Mouse (Mus musculus): ENCODE results near the gene Ttc28.
"Not testable (repeated sequence)": the region's sequence is repeated elsewhere in the genome, so short reads cannot be mapped to it uniquely, and the experiment has no call there.

The Ttc28 gene

DNA sequence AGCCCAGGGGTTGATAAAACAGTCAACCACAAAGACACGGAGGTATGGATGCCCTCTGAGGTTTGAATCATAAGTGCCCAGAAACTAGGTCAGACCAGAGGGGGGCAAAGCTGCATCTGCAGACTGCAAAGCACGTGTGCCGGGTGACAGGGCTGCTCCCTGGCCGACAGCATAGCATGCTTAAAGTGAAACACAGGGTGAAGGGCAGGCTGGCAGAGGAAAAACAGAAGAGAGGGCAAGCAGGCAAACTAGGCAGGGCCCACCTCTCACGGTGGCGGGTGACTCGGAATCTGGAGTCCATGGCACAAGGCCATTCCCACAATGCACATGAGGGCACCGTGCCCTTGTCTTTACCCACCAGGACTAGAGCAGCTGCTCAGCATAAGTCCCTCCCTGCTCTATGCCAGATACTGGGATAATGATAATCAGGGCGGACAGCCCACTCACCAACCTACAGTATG, 357.6 kb downstream of the Ttc28 start:
- no peak for DNase-seq (ENCODE audit: low spot score in 2 of 2)

- DNase-seq (ENCODE audit: low spot score in 2 of 2) = peak in 1 of 2 experiments; percentile 27
Measured at GRCm38 (mm10) chr5:111239223-111239622, 359.6 kb downstream of the Ttc28 start.

GRCm38 (mm10) chr5:111243447-111244040, 363.9 kb downstream of the Ttc28 start:
- DNase-seq (ENCODE audit: low spot score in 2 of 2) = no peak

DNA sequence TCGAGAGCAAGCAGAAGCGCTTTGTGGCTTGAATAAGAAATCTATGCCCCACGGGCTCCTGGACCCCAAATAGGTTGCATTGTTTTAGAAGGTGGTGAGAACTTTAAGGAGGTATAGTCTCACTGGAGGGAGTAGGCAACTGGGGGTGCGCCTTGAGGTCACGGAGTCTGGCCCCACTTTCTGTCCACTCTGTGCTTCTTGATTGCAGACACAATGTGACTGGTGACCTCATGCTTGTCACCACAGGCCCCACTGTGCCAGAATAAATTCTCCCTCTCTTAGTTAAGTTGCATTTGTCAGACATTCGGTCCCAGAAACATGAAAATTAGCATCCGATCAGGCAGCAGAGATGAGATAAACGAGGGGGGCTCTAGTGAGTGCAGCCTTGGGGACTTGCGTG, 364.5 kb downstream of the Ttc28 start:
- no peak for DNase-seq (ENCODE audit: low spot score in 2 of 2)

DNA sequence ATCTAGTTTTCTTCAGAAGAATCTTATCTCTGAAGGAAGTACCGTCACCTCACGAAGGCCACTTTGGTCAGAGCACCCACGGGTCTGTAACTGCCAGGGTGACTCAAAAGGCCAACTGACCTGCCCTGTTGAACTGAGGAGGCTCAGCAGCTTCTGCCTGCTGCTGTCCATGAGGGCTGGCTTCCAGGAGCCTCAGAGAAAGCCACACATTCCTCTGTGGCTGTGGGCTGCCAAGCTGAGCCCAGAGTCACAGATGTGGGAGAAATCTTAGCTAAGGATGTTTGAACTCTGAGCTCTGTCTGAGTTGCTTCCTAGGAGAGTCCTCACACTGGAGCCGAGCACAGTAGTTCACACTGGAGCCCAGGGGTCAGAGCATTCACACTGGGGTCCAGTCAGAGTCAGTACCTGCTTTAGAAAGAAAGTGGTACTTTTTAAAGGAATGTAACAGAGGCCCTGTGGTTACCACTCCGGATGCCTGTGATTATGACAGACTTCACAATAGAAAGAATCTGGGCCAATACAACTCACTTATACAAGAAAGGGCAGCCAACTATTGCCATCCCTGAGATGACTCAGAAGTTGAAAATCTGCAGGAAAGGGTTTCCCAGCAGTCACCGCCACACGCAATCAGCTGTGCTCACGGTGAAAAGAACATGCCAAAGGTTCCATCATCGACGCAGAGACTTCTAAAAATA, 368.1 kb downstream of the Ttc28 start:
- DNase-seq (ENCODE audit: low spot score in 2 of 2) = no peak

GRCm38 (mm10) chr5:111252147-111252546, 372.5 kb downstream of the Ttc28 start:
- DNase-seq (ENCODE audit: low spot score in 2 of 2) = no peak

DNA sequence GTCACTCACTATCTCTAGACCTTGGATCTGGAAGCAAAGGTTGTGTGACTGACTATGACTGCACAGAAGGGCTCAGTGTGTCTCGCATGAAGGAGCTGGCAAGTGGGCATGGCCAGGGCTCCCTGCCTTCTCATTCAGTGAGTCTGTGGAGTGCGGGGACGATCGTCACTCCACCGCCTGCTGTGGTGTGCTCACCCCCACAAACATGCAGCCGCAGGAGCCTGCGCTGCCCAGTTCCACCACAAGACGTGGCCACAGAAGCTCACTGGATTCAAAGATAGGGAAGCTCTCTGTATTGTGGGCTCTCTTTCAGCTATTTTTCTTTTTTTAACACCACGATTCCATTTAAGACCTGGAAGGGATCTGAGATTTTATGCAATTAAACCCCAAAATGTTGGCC, 374.8 kb downstream of the Ttc28 start:
- no peak for DNase-seq (ENCODE audit: low spot score in 2 of 2)

GRCm38 (mm10) chr5:111254781-111255180, 375.2 kb downstream of the Ttc28 start:
- no peak for DNase-seq (ENCODE audit: low spot score in 2 of 2)

DNA sequence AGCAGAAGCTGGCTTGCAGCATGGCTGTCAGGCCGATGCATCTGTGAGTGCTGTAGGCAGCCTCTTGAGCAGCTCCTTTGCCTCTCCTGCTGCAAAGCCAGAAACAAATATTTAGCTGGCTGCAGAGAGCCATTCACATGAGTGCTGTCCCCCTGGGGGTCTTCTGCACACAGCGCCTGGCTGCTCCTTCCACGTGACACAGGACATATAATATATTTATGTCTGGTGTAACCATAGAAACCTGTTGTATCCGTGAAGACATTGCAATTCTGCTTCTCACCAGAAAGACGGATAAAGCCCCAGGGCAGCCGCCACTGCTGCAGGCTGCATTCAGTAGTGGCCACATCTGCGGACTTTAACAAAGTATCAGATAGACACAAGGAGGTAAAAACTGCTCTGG, 376.6 kb downstream of the Ttc28 start:
- DNase-seq (ENCODE audit: low spot score in 2 of 2) = no peak

- DNase-seq (ENCODE audit: low spot score in 2 of 2) = peak in 1 of 2 experiments; percentile 21
Measured at GRCm38 (mm10) chr5:111257127-111257526, 377.5 kb downstream of the Ttc28 start.

GRCm38 (mm10) chr5:111261162-111261561, 381.6 kb downstream of the Ttc28 start:
- DNase-seq (ENCODE audit: low spot score in 2 of 2) = not testable (repeated sequence)

DNA sequence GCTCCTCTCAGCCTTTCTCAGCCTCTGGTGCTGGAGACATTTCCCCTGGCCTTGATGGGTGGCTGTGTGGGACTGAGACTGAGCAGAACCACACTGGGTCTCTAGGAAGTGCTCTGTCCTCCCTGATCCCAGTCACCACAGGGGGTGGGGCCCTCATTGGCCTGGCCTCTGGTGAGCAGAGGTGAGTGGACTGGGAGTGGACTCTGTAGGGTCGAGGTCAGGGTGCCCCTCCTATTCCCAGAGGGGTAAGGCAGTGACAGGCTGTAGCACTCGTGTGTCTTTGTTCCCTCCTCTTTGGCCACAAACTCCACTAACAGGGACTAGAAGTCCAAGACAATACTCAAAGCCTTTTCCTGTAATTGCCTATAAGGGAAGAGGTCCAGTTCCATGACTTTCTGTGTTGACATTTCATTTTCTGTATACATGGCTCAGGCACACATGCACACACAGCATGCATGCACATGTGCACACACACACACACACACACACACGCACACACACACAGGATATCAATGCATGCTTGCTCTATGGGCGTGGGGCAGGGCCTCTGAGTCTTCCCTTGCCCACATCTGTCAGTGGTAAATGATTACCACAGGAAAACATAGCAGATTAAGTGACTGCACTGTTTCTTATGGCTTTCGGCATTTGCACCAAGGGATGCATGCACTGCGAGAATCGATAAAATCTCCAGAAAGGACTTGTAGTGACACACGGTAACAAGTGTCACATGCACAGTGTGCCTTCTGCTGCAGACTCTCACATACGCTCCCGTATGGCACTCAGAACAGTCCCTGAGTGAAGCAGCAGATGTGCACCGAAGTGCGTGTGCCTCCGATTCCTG, 382.4 kb downstream of the Ttc28 start:
- no peak for DNase-seq (ENCODE audit: low spot score in 2 of 2)

GRCm38 (mm10) chr5:111262574-111263239, 383.1 kb downstream of the Ttc28 start:
- no peak for DNase-seq (ENCODE audit: low spot score in 2 of 2)

- DNase-seq (ENCODE audit: low spot score in 2 of 2) = no peak
Measured at GRCm38 (mm10) chr5:111263370-111263769, 383.8 kb downstream of the Ttc28 start.

- DNase-seq (ENCODE audit: low spot score in 2 of 2) = no peak
Measured at GRCm38 (mm10) chr5:111264488-111264887, 384.9 kb downstream of the Ttc28 start.

DNA sequence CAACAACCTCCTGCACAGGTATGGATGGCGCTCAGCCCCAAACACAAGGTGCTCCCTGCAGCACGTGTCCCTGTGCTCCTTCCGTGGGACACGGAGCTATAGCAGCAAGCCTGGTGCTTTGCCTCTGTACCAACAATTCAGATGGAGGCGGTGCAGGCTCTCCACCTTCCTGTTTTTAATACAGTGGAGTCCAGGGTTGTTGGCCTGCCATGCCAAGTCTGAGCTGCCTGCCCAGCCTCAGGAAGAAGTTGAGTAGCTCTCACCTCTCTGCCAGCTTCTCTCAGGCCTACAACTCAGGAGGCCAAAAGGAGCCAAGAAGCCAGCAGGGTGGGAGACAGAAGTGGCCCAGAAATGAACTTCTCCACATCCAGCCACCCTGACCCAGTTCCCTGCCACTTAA, 387.1 kb downstream of the Ttc28 start:
- no peak for DNase-seq (ENCODE audit: low spot score in 2 of 2)

- DNase-seq (ENCODE audit: low spot score in 2 of 2) = no peak
Measured at GRCm38 (mm10) chr5:111267100-111267499, 387.5 kb downstream of the Ttc28 start.

DNA sequence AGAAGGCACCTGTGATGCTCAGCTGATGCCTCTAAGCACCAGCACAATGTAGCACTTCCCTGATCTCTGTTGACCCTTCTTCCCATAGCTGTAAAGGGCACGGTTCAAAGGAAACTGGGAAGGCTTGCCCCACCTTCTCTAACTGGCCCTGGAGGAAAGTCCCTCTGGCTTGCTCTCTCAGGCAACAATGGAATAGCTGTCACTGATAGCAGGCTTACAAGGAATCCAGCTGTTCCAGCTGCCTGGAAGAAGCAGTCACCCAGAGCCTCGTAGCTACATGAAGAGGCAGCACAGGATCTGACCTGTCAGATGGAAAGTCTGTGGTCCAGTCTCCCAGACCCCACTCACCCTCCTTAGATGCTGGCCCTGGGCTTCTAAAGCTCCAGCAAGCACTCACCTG, 389.2 kb downstream of the Ttc28 start:
- no peak for DNase-seq (ENCODE audit: low spot score in 2 of 2)

DNA sequence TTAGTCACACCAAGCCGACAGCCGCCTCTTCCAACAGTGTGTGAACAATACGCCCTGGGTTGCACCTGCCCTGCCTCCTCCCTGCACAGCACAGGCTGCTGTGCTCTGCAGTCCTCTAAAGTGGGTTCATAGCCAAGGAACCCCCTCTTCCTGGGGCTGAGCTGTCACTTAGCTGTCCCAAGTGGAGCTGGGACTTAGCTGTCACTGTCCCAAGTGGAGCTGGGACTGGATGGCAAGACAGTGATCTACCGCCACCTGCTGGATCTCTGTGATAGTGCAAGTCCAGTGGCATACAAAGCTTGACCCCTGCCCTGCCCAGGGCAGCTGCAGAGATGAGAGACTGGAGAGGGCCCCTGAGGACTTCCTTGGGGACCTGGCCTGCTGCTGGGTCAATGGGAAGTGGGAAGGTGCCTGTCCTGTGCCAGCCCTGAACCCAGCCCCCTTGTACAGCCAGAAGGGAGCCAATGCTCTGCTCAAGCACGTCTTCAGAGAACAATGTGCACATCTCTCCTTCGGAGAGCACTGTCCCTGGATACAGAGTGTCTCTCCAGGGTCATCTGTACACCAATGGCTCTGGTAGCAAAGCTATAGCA, 390.1 kb downstream of the Ttc28 start:
- peak; percentile 44 to 59 for DNase-seq (ENCODE audit: low spot score in 2 of 2)

DNA sequence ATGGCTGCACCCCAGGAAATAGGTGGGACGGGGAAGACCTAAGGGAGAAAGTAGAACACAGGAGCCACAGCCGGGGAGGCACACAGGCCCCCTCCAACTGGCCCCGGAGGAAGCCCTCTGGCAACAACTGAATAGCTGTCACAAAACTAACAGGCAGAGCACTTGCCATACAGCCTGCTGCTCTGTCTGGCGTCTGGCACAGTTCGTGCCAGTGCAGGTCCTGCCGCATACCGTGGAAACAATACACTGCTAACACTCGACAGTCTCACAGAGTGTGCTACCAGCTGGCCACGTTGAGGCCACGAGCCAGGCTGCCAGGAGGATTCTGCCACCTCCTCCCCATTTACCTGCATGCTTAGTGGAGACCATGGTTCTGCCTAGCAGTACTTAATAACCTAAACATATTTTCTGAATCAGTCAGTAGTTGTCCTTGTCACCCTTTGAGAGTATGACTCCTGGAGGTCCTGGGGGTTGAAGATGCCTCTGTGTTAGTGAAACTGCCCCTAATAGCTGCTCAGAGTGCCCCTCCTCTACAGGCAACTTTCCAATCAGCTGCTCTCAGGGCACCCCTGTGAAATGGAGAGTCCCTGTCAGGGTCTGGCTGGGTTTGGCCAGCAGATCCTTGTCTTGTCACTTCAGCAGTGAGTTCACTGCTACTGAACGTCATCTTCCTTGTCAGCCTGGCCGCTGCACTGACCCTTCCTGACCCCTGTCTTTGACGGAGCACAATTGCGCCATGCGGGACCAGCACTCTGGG, 390.8 kb downstream of the Ttc28 start:
- no peak for DNase-seq (ENCODE audit: low spot score in 2 of 2)

GRCm38 (mm10) chr5:111273589-111273988, 394.0 kb downstream of the Ttc28 start:
- peak; percentile 31 to 65 for DNase-seq (ENCODE audit: low spot score in 2 of 2)

Data from natural killer cell, adult 2 months (primary cell).